10 mouse cellular contexts compared by ENCODE assay signal in the genomic region with DNA sequence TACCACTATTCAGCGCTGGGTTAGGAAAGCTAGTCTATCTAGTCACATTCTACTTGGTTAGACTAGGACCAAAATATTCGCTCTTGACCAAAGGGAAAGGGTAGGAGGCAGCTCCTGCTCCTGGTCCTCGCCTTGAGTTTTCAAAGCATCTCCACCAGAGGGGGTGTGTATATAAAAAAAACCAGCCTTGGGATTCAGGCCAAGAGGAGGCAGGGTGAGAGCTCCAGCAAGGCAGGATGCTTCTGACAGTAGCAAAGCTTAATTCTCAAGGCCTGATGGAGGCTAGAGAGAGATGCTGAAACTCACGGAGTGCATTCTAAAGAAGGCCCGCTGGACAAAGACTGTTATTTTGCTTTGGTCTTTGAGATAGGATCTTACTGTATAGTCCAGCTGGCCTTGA. TPM values are rescaled to one million over a fixed set of nuclear protein-coding genes. Genes with fewer than 3 reads are reported as not detected.
DNase-seq lines count a peak whose midpoint lies in the region; ATAC-seq and TF ChIP-seq lines count a peak whose summit lies in the region.
"Had no signal": no experiment of that assay in that cellular context is flagged by ENCODE, and none has a peak within 500 bp of the region (broad histone marks: within the 10 kb centered on the region; RNA-seq: fewer than 3 reads in every experiment).

No protein-coding gene starts in this region.

- H3K36me3 ChIP-seq in kidney, embryonic 15.5 days, result no peaks in the 10 kb centered on the region
- peaks cover 0 to 2% of the 10 kb centered on the region in 2 experiments; a peak in 1 of 4 replicates for H3K36me3 ChIP-seq in MEL (ENCODE audit: control insufficient read depth in 1 of 2, insufficient read depth in 2 of 2, low read length in 2 of 2)
- H3K36me3 ChIP-seq in forebrain, embryonic 13.5 days (ENCODE audit: poor library complexity, severe bottlenecking), result no peaks in the 10 kb centered on the region
- H3K36me3 ChIP-seq: heart, embryonic 10.5 days had no signal

- H3K4me1 ChIP-seq in kidney, embryonic 15.5 days, result peaks cover under 1% of the 10 kb centered on the region; the same call in 1 of the 2 replicates
- no peaks in the 10 kb centered on the region; a peak in 1 of 4 replicates for H3K4me1 ChIP-seq in MEL (ENCODE audit: control insufficient read depth in 1 of 2, insufficient read depth in 2 of 2, low read length in 2 of 2)
- no peaks in the 10 kb centered on the region for H3K4me1 ChIP-seq in cortical plate, adult 2 months (ENCODE audit: control insufficient read depth, insufficient read depth, low read length)
- H3K4me1 ChIP-seq in forebrain, embryonic 13.5 days, result peaks cover 4% of the 10 kb centered on the region
- H3K4me1 ChIP-seq: heart, embryonic 10.5 days had no signal

- H3K4me3 ChIP-seq in kidney, embryonic 15.5 days (replicated peaks), result no peak overlapping the region
- H3K4me3 ChIP-seq in MEL (ENCODE audit: control insufficient read depth in 1 of 2, insufficient read depth in 1 of 2, low read depth in 2 of 2, low read length in 2 of 2), result no peak overlapping the region
- H3K4me3 ChIP-seq in cortical plate, adult 2 months (ENCODE audit: insufficient read depth, low read length), result no peak overlapping the region
- H3K4me3 ChIP-seq in forebrain, embryonic 13.5 days, result no peak overlapping the region
- H3K4me3 ChIP-seq: heart, embryonic 10.5 days had no signal

- TF ChIP-seq RAD21 in MEL (IDR thresholded peaks at IDR 0.05; ENCODE audit: low read depth, low read length), result no peak

- no peak for ATAC-seq in kidney, embryonic 15.5 days (replicated peaks; ENCODE audit: low FRiP score)
- no peak for ATAC-seq in activated CD4-positive, CD25-positive, alpha-beta regulatory T cell, adult 4 months
- no peak for ATAC-seq in forebrain, embryonic 13.5 days
- ATAC-seq: intestine, embryonic 16.5 days had no signal

- H3K4me2 ChIP-seq in kidney, embryonic 15.5 days, result no peak overlapping the region
- no peak overlapping the region for H3K4me2 ChIP-seq in forebrain, embryonic 13.5 days

- WGBS in kidney, embryonic 15.5 days, result 56% methylated on average over 5 of the region's 5 CpGs
- WGBS in forebrain, embryonic 13.5 days, result 59% methylated on average over 5 of the region's 5 CpGs

- no peak for TF ChIP-seq EP300 in MEL (IDR thresholded peaks at IDR 0.05; ENCODE audit: low read depth in 1 of 2, low read length in 2 of 2)

- no peak for TF ChIP-seq POLR2A in MEL (IDR thresholded peaks at IDR 0.05; ENCODE audit: control insufficient read depth in 1 of 2, insufficient read depth in 1 of 2, low read depth in 1 of 2, low read length in 2 of 2, poor library complexity in 1 of 2)
- no peak for TF ChIP-seq POLR2A in cortical plate, adult 2 months (IDR thresholded peaks at IDR 0.05; ENCODE audit: extremely low read depth, insufficient read depth, low read length)

- DNase-seq in kidney, postnatal 14 days, result peak; percentile 14
- DNase-seq in MEL (ENCODE audit: low read depth, low spot score), result peak; percentile 17
- DNase-seq in lung, postnatal 36 days, result peak; percentile 11

- peak in 1 of 3 experiments; percentile 15; a peak in 1 of 6 replicates for TF ChIP-seq CTCF in MEL (IDR thresholded peaks at IDR 0.05 in 2 of 3, conservative IDR thresholded peaks at IDR 0.05 in 1 of 3; ENCODE audit: control insufficient read depth in 1 of 3, insufficient read depth in 1 of 3, low read depth in 2 of 3, low read length in 3 of 3, poor library complexity in 1 of 3, severe bottlenecking in 1 of 3)
- peak; percentile 35; the same call in 1 of the 2 replicates for TF ChIP-seq CTCF in cortical plate, adult 2 months (IDR thresholded peaks at IDR 0.05; ENCODE audit: extremely low read depth, insufficient read depth, low read length)

- no peak overlapping the region for H3K9ac ChIP-seq in kidney, embryonic 15.5 days
- H3K9ac ChIP-seq in MEL (ENCODE audit: control insufficient read depth, low read depth, low read length, poor library complexity, severe bottlenecking), result no peak overlapping the region
- no peak overlapping the region for H3K9ac ChIP-seq in forebrain, embryonic 13.5 days

- H3K27ac ChIP-seq in kidney, embryonic 15.5 days, result no peak overlapping the region
- no peak overlapping the region for H3K27ac ChIP-seq in MEL (ENCODE audit: control insufficient read depth, low read depth, low read length)
- no peak overlapping the region for H3K27ac ChIP-seq in cortical plate, adult 2 months (ENCODE audit: insufficient read depth, low read length)
- H3K27ac ChIP-seq in forebrain, embryonic 13.5 days, result no peak overlapping the region
- H3K27ac ChIP-seq: heart, embryonic 10.5 days had no signal

- no peaks in the 10 kb centered on the region for H3K79me2 ChIP-seq in MEL (ENCODE audit: control insufficient read depth, insufficient read depth, low read length, poor library complexity)

- no peaks in the 10 kb centered on the region for H3K27me3 ChIP-seq in kidney, embryonic 15.5 days
- H3K27me3 ChIP-seq in MEL (ENCODE audit: control insufficient read depth in 1 of 2, insufficient read depth in 2 of 2, low read length in 2 of 2), result peaks cover 3 to 4% of the 10 kb centered on the region in 2 experiments; a peak in 3 of 4 replicates
- H3K27me3 ChIP-seq in forebrain, embryonic 13.5 days, result no peaks in the 10 kb centered on the region

- H3K9me3 ChIP-seq in kidney, embryonic 15.5 days (replicated peaks), result no peaks in the 10 kb centered on the region
- H3K9me3 ChIP-seq in MEL (replicated peaks; ENCODE audit: insufficient read depth, low read length), result no peaks in the 10 kb centered on the region
- H3K9me3 ChIP-seq in forebrain, embryonic 13.5 days (replicated peaks), result no peaks in the 10 kb centered on the region
- H3K9me3 ChIP-seq: heart, embryonic 10.5 days had no signal

TF ChIP-seq in MEL, 35 proteins besides CTCF, POLR2A, EP300 and RAD21:
- TF ChIP-seq SMC3 (IDR thresholded peaks at IDR 0.05; ENCODE audit: low read depth, low read length) (0 out of 2 replicates have a peak, but pooled peaks have one; percentile 17), GATA1 (IDR thresholded peaks at IDR 0.05; ENCODE audit: low read depth, low read length) (no peak), MEF2A (IDR thresholded peaks at IDR 0.05; ENCODE audit: extremely low read depth, insufficient replicate concordance, low read depth, low read length, poor library complexity, severe bottlenecking) (no peak), NRF1 (IDR thresholded peaks at IDR 0.05; ENCODE audit: insufficient read depth, low read depth, low read length, poor library complexity, severe bottlenecking) (no peak)

RNA-seq across cellular contexts. Expression of a gene that starts 5.4 kb away (rescaled TPM):
- 11.9 and 15.7 TPM in 2 replicates for polyA plus RNA-seq in kidney, embryonic 15.5 days (2015; fragmentation: Nextera tagmentation; extraction: Ambion mirVana)
- total RNA-seq in MEL (2012; rRNA removed), result 3.4 and 4.3 TPM in 2 replicates
- 1 to 10 TPM in 1 of 2 experiments, not detected in 1; 6.8 TPM for polyA plus RNA-seq in MEL (2012; ENCODE audit: insufficient read depth in 1 of 2, insufficient read length in 2 of 2, low read depth in 1 of 2, low replicate concordance in 2 of 2, missing spikeins in 1 of 2)
- 67.3 and 72.9 TPM in 2 replicates for polyA plus RNA-seq in cortical plate, adult 2 months (2012; rRNA removed)
- polyA plus RNA-seq in activated CD4-positive, CD25-positive, alpha-beta regulatory T cell, adult 4 months (2017; shearing (Covaris generic)), result 1 to 10 TPM; 1.4 to 3.5 TPM
- 16.9 and 23.7 TPM in 2 replicates for polyA plus RNA-seq in forebrain, embryonic 13.5 days (2015; fragmentation: Nextera tagmentation; extraction: Ambion mirVana)

RNA-seq across cellular contexts. Expression of a gene that starts 32.9 kb away (rescaled TPM):
- not detected in 2 replicates for polyA plus RNA-seq in kidney, embryonic 15.5 days (2015; fragmentation: Nextera tagmentation; extraction: Ambion mirVana)
- not detected in 2 replicates for total RNA-seq in MEL (2012; rRNA removed)
- not detected for polyA plus RNA-seq in MEL (2012; ENCODE audit: insufficient read depth in 1 of 2, insufficient read length in 2 of 2, low read depth in 1 of 2, low replicate concordance in 2 of 2, missing spikeins in 1 of 2)
- polyA plus RNA-seq in cortical plate, adult 2 months (2012; rRNA removed), result not detected in 2 replicates
- polyA plus RNA-seq in activated CD4-positive, CD25-positive, alpha-beta regulatory T cell, adult 4 months (2017; shearing (Covaris generic)), result not detected
- not detected in 2 replicates for polyA plus RNA-seq in forebrain, embryonic 13.5 days (2015; fragmentation: Nextera tagmentation; extraction: Ambion mirVana)
- polyA plus RNA-seq: heart, embryonic 10.5 days; neural tube, embryonic 11.5 days had no signal

RNA-seq across cellular contexts. Expression of a gene that starts 48.3 kb away (rescaled TPM):
- 2.9 and 7.1 TPM in 2 replicates for polyA plus RNA-seq in kidney, embryonic 15.5 days (2015; fragmentation: Nextera tagmentation; extraction: Ambion mirVana)
- not detected in 2 replicates for total RNA-seq in MEL (2012; rRNA removed)
- not detected for polyA plus RNA-seq in MEL (2012; ENCODE audit: insufficient read depth in 1 of 2, insufficient read length in 2 of 2, low read depth in 1 of 2, low replicate concordance in 2 of 2, missing spikeins in 1 of 2)
- 1,778 and 1,863 TPM in 2 replicates for polyA plus RNA-seq in cortical plate, adult 2 months (2012; rRNA removed)
- not detected for polyA plus RNA-seq in activated CD4-positive, CD25-positive, alpha-beta regulatory T cell, adult 4 months (2017; shearing (Covaris generic))
- polyA plus RNA-seq in forebrain, embryonic 13.5 days (2015; fragmentation: Nextera tagmentation; extraction: Ambion mirVana), result 188 and 208 TPM in 2 replicates

Comparison
In these comparisons a context has a peak if more than half of its experiments do, and no peak if none do; other contexts are left out.
1. RNA of a gene that starts 48.3 kb away (polyA plus RNA-seq): 1,778 to 1,863 TPM in cortical plate, adult 2 months and 188 to 208 TPM in forebrain, embryonic 13.5 days; 2.9 to 7.1 TPM in kidney, embryonic 15.5 days, not detected in activated CD4-positive, CD25-positive, alpha-beta regulatory T cell, adult 4 months and not detected in MEL; every median in the first group is over 10 times any median in the second.
2. Peak in every context shown above with its lines, with median percentiles within 50 percentile points of each other: DNase-seq.